Mouse (Mus musculus) heart, postnatal 25 days (tissue): Measurements from ENCODE around the gene Ms4a6d. TPM values are rescaled to one million over a fixed set of nuclear protein-coding genes. Genes with fewer than 3 reads are reported as not detected.
"Not testable (repeated sequence)": the region's sequence is repeated elsewhere in the genome, so short reads cannot be mapped to it uniquely, and the experiment has no call there.

Experiments
- DNase-seq: peaks from one replicate; pipeline ENCODE4 v3.0.0; 2022; ENCODE audit warnings: low spot score
- intact Hi-C: fragments of 180-260 bp; cut with DNase I; formaldehyde crosslinking; loops from one replicate; pipeline ENCODE4 v1.15.1; 2025
- total RNA-seq, 2 experiments: library from RNA; stranded (reverse); gene quantifications; 2 replicates each; pipeline ENCODE4 v1.2.3; 2021

Gene Ms4a6d
- total RNA-seq, 2 experiments from 2014 or later, result 2.8 to 3.4 TPM

GRCm38 (mm10) chr19:11589205-11589604, 15.4 kb downstream of the Ms4a6d start:
- intact Hi-C loops, result no loop called here
- no peak for DNase-seq

DNA sequence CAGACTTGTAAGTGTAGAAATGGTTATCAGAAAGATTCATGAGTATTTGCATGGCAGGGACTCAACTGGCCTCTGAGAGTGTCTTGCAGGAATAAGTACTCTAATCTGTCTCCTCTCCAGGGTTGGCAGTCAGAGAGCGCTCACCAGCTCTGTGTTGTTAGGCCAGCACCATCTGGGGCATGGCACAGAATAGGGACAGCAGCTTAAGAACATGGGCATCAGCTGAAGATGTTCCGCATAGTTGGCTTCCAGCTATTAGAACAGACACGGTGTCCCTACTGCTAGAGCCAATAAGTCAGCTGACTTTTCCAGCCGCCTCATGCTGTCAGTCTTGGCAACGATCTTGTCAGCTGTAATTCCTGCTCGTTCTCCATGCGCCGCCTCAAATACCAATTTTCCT, 29.7 kb downstream of the Ms4a6d start:
- intact Hi-C loops, result no loop called here
- no peak for DNase-seq

DNA sequence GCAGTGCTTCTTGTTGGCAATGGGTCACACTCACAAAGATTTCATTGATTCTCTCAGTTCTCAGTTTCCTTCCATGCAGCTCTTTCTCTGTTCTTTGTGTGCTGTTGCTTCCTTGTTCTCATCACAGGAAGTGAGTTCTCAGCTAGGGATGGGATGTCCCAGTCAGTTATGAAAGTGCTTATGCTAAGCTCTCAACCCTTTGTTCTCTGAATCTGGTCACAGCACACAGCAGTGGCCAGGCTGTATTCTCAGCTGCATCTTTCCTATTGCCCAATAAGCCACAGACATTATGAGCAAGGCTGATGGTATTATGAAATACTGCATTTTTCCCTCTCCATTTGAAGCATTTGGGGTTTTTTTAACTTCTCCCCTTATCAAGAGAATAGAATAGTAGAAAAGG, 45.1 kb downstream of the Ms4a6d start:
- DNase-seq, intact Hi-C loops: not testable (repeated sequence)

GRCm38 (mm10) chr19:11554726-11555125, 49.9 kb downstream of the Ms4a6d start:
- DNase-seq, result no peak
- intact Hi-C loops, result no loop called here

DNA sequence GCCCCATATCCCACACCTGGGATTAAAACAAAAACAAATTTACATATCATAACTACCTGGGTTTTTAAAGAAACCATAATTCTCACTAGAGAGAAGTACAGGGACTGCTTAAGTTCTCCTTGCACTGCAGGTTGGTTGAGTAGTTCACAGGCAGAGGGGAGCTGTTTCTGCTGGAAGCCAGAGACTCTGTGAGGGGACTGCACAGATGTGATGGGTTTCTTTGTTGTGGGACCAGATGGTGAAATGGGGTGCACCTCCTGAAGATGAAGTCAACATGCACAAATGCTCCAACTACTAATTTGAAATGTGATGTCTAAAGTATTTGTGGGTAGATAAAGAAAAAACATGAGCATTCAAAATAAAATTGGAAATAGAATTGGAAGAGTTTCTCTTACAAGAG, 56.7 kb downstream of the Ms4a6d start:
- intact Hi-C loops, result no loop called here
- DNase-seq, result no peak

- DNase-seq, intact Hi-C loops: not testable (repeated sequence)
These were observed 60.3 kb downstream of the Ms4a6d start for GRCm38 (mm10) chr19:11544383-11544782.

DNA sequence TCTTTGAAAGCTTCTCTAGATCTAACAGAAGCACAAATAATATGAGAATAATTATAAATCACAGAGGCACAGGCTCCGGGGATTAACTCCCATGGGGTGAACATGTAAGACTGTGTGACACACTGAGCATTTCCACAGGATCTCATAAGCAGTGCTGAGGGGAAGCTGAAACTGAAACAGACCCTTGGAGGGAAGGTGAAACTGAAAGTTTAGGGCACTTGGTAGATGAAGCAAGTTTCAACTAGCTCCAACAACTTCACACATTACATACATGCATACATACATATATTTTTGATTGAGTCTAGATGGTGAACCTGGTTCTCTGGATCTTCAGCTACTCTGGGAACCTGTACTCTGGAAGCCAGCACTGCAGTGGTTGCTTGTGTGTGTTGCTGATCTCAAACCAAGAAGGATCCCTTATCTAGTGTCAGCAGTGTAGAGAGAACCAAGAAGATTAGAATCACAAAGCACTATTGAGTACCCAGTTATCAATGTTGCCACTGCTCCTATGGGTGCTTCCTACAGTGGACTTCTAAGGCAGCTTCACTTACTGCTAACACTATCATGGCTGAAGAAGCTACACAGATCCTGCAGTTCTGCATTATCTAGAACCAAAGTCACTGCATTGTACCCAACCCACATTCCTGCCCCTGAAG, 64.4 kb downstream of the Ms4a6d start:
- DNase-seq, intact Hi-C loops: not testable (repeated sequence)

DNA sequence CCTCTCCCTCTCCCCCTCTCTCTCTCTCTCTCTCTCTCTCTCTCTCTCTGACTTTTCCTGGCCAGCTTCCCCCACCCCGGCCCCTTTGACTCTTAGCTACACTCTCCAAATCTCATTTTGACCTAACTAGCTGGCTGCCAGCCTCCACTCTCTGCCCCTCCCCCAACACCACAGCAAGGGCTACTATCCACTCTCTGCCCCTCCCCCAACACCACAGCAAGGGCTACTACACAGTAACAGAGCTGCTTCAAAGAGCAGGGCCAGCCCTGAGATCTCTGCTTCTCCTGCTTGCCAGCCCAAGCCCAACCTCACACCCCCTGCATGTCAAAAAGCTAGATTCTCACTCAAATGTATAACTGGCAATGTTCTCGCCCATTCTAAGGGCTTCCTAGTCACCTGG, 67.3 kb downstream of the Ms4a6d start:
- no peak for DNase-seq
- intact Hi-C loops, result no loop called here

Other genes with a start within 250 kb of the Ms4a6d start
- 1 to 10 TPM; 4.8 to 7.8 TPM for gene Ms4a4a, start 229.3 kb downstream of the Ms4a6d start, total RNA-seq
- not detected for gene Ms4a4c, start 200.1 kb downstream of the Ms4a6d start, total RNA-seq
- gene Ms4a4b, start 161.3 kb downstream of the Ms4a6d start, total RNA-seq, result under 1 TPM; 0.36 to 0.56 TPM
- 10 to 100 TPM in 1 of 2 experiments, 1 to 10 TPM in 1; 8.9 to 10.1 TPM for gene Ms4a6c, start 135.5 kb downstream of the Ms4a6d start, total RNA-seq
- gene Gm8369, start 118.9 kb downstream of the Ms4a6d start, total RNA-seq, result not detected
- gene Ms4a6b, start 88.3 kb downstream of the Ms4a6d start, total RNA-seq, result 1 to 10 TPM; 5.7 to 6.1 TPM
- 10 to 100 TPM in 1 of 2 experiments, 1 to 10 TPM in 1; 5.6 to 10.3 TPM for gene Ms4a4d, start 68.0 kb downstream of the Ms4a6d start, total RNA-seq
- under 1 TPM in 1 of 2 experiments, not detected in 1; 0.20 TPM for gene Ms4a2, start 18.9 kb upstream of the Ms4a6d start, total RNA-seq
- not detected for gene Ms4a3, start 36.0 kb upstream of the Ms4a6d start, total RNA-seq
- not detected for gene Oosp2, start 55.7 kb upstream of the Ms4a6d start, total RNA-seq
- gene Oosp1, start 86.3 kb upstream of the Ms4a6d start, total RNA-seq, result not detected
- gene Oosp3, start 92.2 kb upstream of the Ms4a6d start, total RNA-seq, result not detected
- gene Gif, start 142.7 kb upstream of the Ms4a6d start, total RNA-seq, result not detected
- gene Mrpl16, start 165.5 kb upstream of the Ms4a6d start, total RNA-seq, result 100 to 1,000 TPM; 103 to 108 TPM
- 1 to 10 TPM; 3.1 to 4.1 TPM for gene Stx3, start 214.6 kb upstream of the Ms4a6d start, total RNA-seq
- gene Olfr1417, start 234.4 kb upstream of the Ms4a6d start, total RNA-seq, result not detected